Mouse (Mus musculus) urinary bladder, postnatal 4 days (tissue): ENCODE results near the gene Dcaf7.

Experiments used
- DNase-seq, 2 experiments: peaks; one replicate each; pipeline ENCODE4 v3.0.0; 2021 to 2022; ENCODE audit warnings: low spot score in 2 of 2

The Dcaf7 gene

GRCm38 (mm10) chr11:106106047-106106587 is 69.4 kb downstream of the Dcaf7 start:
- DNase-seq: no peak
